Mouse (Mus musculus) adrenal gland, adult 2 months (tissue): Measurements from ENCODE around the gene Nthl1. TPM values are rescaled to one million over a fixed set of nuclear protein-coding genes. Genes with fewer than 3 reads are reported as not detected.
A peak's percentile ranks its signal among the peaks of the same experiment; 100 is the strongest.

Experiments used
- DNase-seq: peaks from one replicate; pipeline ENCODE4 v3.0.0; 2021
- long read RNA-seq: library from polyadenylated mRNA; stranded (forward); transcript quantifications from one replicate; pipeline ENCODE4 v2.0.0, GENCODE M21; 2021
- polyA plus RNA-seq: library from polyadenylated mRNA; depleted of rRNA; stranded (reverse); fragments of >200 nt; gene quantifications from 2 replicates; pipeline ENCODE4 v1.2.3, GENCODE M21; 2012; rRNA removed
- total RNA-seq, 2 experiments: library from RNA; stranded (reverse); gene quantifications; 2 replicates each; pipeline ENCODE4 v1.2.3; 2021

The Nthl1 gene
- 10 to 100 TPM in 1 of 2 experiments, 1 to 10 TPM in 1; 4.8 to 10.1 TPM for total RNA-seq
- 9.4 and 13.8 TPM in 2 replicates for polyA plus RNA-seq
- long read RNA-seq, partial matches to known transcripts, result 0 of 4 reads
- long read RNA-seq, other reads (novel, unspliced or antisense), result 0 of 4 reads

DNA sequence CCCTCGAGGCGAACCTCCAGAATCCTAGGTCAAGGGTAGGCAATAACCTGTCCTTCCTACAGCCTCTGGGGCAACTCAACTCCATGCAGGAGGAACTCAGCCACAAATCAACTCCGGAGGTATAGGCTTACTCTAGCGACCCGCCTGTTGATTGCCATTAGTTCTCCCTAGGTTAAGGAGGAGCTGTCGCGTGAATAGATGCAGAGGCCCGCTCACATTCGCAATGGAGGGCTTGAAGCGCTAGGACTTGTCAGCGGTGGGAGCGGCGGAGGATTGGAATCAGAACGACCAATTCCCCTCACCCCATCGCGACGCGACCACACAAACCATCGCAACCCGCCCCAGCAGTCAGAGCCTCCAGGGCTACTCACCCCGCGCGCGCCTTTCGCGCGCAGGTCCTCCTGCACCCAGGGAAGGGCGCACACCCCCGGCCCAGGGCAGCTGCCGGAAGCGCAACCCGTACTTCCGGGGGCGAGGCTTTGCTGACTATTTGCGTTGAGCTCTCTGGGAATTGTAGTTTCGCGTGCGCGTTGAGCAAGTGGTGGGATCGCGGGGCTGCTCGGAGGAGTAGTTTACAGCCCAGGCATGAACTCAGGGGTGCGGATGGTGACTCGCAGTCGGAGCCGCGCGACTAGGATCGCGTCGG, at the start of gene Nthl1, which contains the start of gene Tsc2:
Gene Nthl1 (plus strand): TSS at position 514 of the 646 bp plus-strand sequence.
Gene Tsc2 (minus strand): TSS at position 464 of the 646 bp plus-strand sequence.
- peak; percentile 91 for DNase-seq

DNA sequence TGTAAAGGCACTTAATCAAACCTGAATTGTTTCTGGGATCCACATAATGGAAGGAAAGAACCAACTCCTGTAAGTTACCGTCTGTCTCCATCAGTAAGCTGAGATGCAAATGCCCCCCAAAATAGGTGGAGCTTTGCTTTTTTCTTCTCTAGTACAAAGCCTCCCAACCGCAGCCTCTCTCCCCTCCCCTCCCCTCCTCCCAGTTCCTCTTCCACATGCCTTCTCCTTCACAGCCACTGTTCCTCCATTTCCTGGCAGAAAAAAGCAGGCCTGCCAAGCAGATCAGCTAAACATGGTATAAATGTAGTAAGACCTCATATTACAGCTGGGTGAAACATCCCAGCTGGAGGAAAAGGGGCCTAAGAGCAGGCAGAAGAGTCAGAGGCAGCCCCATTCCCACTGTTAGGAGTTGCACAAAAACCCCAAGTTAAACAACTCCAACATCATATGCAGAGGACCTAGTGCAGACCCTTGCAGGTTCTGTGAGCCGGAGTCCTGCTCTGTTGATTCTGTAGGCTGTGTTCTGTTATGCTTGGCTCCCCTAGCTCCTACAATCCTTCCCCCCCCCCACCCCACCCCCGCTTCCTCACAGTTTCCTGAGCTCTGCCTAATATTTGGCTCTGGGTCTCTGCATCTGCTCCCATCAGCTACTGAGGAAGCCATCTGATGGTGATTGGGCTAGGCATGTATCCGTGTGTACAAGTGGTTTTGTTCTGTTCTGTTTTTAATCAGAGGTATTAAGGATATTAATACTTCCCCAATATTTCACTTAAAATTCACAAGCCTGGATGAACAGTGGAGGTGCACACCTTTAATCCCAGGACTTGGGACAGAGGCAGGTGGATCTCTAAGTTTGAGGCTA, 48.6 kb upstream of the Nthl1 start:
- DNase-seq, result no peak

DNA sequence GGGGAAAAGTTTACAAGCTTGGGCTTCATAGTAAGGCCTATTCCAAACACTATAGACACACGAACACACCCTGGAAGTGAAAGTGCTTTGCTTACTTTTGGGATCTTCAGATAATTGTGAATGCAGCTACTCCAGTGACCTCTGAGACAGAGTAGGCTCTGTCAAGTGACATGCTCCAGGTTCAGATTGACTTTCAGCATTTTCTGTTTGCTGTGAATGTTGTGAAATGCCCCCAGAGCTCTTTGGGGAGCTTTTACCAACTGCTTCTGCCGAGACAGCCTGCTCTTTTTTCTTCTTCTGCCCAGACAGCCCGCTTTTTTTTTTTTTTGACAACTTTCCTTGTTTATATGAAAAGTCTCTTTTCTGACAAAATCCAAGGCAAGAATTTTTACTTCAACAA, 48.0 kb upstream of the Nthl1 start:
- no peak for DNase-seq

DNA sequence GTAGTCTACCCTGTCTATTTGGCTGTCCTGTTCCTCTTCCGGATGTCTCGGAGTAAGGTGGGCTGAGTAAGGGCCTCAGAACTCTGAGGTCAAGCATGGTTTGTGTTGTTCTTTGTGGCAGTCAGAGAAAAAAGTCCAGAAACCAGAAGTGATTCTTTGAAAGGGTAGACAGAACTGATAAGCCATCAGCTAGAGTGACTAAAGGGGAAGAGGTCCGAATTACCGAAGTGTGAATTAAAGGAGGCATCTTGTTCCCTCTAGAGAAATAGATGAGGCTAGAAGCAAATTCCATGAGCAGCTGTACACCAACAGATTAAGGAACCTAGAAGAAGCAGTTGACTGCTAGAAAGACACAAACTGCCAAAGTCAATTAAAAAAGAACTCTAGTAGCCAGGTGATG, 45.9 kb upstream of the Nthl1 start:
- DNase-seq, result no peak

DNA sequence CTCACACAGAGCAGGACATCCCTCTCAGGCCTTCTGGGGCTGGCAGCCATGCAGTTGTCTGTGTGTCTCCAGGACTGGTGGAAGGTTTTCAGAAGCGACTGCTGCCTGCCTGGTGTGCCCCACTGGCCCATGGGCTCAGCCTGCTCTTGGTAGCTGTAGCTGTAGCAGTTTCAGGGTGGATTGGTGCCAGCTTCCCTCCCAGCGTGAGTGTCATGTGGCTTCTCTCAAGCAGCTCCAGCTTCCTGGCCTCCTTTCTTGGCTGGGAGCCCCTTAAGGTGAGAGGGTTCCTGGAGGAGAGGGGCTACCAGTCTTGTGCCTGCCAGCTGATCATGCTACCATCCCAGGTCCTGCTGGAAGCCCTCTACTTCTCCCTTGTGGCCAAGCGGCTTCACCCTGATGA, 41.5 kb upstream of the Nthl1 start:
- DNase-seq, result no peak

DNA sequence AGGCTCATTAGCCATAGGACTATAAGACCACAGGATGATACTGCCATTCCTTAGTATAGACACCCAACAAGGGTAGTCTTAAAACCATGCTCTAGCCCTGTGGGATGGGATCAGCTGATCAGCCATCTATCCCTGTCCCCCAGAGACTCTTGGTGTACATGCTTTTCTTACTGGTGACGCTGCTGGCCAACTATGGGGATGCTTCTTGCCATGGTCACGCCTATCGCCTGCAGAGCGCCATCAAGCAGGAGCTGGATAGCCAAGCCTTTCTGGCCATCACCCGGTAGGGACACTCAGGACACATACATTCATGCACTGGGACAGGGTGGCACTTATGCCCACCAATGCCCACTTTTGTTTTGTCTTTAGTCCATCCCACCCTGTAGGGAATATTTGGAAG, 40.8 kb upstream of the Nthl1 start:
- DNase-seq, result no peak

DNA sequence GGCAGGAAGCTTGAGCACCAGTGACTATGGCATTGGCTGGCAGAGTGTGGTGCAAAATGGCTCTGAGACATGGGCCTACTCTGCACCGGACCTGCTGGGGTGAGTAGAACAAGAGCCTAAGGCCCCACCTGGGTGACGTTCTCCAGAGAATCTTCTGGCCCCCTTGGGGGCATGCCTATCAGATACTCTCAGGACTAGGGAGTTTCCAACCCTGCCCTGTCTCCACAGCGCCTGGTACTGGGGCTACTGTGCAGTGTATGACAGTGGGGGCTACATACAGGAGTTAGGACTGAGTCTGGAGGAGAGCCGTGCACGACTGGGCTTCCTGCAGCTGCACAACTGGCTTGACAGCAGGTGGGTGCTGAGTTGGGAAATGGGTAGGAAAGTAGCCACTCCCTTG, 39.2 kb upstream of the Nthl1 start:
- no peak for DNase-seq

DNA sequence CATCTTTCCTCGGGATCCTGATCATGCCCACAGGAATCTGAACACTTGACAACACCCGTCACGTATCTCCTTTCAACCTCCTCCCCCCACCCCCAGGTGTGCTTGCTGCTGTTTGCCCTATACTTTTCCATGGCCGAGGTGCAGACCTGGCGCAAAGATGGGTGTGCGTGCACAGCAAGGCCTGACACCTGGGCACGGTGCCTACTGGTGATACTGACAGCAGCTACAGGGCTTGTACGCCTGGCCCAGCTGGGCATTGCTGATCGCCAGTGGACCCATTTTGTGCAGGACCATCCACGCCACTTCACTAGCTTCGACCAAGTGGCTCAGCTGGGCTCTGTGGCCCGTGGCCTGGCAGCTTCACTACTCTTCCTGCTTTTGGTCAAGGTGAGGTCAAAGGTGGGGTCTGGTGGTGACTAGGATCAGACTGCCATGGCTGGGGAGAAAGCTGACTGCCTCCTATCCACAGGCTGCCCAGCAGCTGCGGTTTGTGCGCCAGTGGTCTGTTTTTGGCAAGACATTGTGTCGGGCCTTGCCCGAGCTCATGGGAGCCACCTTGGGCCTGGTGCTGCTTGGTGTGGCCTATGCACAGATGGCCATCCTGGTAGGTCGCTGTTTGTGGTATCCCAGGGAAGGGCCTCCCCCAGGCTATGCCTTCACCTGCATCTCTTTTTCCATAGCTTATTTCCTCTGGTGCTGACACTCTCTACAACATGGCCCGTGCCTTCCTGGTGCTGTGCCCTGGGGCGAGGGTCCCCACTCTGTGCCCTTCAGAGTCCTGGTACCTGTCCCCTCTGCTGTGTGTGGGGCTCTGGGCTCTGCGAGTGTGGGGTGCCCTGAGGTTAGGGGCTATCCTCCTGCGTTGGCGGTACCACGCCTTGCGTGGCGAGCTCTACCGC, 38.2 kb upstream of the Nthl1 start:
- no peak for DNase-seq

DNA sequence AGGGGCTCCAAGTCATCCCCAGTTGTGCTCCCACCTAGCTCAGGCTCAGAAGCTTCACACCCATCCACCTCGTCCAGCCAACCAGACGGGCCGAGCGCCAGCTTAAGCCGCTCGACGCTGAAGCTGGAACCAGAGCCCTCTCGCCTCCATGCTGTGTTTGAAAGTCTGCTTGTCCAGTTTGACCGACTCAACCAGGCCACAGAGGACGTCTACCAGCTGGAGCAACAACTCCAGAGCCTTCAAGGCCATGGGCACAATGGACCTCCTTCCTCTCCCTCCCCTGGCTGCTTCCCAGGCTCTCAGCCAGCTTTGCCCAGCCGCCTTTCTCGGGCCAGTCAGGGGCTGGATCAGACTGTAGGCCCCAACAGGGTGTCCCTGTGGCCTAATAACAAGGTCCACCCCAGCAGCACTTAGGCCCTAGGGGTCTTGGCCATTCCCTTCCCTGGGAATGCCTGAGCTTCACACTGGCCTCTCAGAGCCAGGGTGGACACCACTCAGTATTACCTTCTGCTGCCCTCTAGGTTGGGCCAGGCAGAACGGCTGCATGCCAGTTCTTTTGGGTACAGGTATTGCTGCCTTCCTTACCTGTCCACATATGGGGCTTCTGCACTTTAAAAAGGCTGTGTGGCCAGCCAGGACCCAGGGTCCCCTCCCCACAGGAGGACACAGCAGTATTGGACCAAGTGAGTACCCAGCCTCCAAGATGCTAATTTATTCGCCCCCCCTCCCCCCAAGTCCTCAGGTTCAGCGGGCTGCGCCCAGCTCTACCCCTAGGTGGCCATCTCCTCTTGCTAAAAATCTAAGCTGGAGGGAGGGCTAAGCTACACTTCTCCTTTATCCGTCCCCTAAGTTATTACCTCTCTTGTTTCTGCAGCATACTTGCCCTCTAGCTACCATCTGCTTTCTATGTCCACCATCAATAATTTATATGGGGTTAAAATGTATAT, 37.1 kb upstream of the Nthl1 start:
- peak; percentile 33 for DNase-seq

DNA sequence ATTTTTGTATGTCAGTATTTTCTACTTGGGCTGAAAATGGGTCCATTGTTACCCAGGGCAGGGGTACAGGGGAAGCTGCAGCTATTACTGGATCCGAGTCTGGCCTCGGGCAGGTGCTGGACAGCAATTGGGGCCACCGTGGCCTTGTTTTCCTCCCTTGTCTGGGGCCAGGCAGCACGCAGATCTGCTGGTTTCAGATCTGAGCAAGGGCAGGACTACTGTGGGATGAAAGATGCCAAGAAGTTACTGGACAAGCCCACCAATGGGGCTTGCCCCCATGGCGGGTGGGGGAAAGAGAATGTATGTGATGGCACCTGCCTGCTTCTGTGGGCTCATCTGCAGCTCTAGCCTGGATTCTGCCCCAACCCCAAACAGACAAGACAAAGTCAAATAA, 36.4 kb upstream of the Nthl1 start:
- DNase-seq, result no peak

DNA sequence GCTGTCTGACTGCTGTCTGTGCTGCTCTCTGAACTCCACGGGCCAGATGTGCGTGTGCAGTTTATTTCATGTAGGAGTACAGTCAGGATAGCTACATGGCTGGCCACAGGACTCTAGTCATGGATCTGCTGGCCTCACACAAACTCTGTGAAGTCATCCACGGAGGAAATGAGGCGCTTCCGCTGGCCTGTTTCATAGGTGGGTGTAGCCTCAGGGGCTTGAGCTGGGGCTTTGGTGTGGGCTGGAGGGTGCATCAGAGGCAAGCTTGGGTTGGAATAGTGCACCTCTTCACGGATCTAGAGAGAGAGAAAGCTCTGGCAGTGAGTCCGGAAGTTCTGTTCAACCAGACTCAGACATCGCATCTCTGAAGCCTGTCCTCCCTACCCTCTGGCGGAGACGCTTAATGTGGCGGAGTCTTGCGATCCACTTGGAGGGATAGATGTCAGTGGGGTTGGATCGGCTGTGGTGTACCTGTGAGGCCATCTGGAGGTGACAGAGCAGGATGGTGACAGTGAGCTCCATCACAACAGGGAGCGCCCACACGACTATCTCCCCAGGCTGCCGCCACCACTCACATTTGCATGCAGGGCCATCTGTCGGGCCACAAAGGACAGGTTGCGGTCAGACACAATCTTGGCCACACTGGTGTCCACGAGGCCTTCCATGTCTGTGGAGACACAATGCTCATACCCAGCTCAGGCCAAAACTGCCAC, 35.9 kb upstream of the Nthl1 start:
- DNase-seq, result no peak

DNA sequence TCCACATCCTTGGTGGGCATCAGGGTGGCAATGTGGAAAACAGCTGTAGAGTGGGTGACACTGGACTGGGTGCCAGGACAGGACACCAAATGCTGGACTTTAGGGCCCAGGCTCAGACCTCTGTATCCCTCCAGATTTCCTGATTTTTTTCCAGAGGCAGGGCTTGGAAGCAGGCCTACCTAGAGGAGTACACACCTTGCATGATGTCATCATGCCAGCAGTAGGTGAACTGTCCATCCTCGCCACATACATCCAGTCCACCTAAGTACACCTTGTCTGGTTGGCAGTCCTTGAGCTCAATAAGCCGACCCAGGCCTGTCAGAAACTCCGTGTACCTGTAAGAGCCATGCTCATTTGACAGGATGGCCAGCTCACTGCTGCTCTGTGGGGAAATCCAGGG, 34.5 kb upstream of the Nthl1 start:
- DNase-seq, result no peak

DNA sequence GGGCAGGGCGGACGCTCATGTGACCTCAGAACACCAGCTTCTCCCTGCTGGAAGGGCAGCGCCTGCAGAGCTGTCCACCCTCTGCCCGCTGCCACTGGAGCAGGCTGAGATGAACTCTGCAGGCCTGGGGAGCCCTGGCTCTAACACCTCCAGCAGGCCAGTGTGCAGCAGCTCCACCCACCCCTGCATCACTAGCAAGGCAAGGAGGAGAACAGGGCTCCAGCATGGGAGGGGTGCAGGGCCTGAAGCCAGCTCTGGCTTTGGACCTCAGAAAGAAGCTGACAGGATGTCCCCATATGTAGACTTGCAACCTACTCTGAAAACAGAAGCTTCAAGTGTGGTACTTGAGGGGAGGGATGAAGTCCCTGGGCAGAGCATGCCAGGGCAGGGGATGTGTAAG, 32.0 kb upstream of the Nthl1 start:
- DNase-seq, result no peak

DNA sequence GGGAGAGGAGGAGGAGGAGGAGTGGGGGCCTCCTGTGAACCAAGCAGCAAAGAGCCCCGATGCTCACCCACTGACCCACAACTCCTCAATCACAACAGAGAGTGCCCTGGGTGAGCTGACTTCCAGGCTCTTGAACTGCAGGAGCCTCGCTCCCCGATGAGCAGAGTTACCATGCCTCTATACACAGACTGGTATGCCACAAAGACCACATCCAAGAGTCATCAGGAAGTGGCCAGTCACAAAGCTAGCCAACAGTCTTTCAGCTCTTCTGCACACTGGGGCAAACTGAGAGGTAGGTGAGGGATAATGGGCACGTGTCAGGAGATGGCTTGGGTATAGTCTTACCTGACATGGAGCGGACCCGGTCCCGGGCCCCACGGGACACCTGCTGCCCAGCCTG, 28.5 kb upstream of the Nthl1 start:
- no peak for DNase-seq

DNA sequence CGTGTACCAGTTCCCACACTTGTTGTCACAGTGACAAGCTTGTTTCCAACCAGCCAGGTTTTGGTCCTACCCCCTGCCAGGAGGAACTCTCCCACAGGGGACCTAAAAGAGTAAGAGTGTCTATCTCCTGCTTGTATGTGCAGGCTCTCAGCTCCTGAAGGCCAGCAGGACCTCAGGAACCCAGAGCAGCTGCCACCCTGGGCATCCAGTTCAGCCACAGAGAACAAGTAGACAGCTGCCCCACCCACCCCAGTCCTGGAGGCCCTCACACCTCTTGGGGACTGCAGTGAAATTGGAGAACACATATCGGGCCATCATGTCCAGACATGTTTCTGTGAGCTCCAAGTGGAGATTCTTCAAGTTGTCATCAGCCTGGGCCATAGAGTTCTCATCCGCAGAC, 27.9 kb upstream of the Nthl1 start:
- DNase-seq, result no peak

DNA sequence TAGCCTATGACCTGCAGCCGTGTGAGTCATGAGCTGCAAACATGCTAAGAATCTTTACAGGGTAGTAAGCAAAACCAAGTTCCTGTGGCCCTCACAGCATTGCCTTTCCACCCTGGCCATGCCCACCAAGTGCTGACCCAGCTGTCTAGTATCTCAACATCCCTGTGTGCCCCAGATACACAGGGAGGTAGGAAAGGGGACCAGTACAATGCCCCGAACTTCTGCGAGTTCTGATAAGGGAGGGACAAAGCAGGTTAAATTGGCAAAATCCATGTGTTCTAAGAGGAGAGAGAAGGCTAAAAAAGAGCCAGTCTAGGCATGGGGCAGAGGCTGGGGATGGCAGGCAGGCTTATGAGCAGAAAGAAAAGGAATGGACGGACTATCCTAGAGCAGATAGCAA, 24.1 kb upstream of the Nthl1 start:
- DNase-seq, result no peak

DNA sequence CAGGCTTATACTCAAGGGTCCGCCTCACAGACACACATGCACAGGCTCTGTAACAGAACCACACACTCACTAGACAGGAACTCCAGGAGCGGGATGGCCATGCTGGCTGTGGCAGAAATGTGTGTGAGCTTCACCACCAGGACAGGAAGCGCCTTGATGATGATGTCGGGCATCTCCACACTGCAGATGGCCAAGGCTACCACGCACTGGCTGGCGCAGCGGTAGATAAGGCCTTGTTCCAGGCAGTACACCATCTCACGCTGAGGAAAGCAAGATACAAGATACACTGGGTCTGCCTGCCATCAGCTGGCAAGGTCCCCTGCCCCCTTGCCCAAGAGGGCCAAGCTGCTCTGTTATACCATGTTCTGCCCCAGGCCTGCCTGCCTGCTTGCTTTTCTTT, 23.6 kb upstream of the Nthl1 start:
- no peak for DNase-seq

DNA sequence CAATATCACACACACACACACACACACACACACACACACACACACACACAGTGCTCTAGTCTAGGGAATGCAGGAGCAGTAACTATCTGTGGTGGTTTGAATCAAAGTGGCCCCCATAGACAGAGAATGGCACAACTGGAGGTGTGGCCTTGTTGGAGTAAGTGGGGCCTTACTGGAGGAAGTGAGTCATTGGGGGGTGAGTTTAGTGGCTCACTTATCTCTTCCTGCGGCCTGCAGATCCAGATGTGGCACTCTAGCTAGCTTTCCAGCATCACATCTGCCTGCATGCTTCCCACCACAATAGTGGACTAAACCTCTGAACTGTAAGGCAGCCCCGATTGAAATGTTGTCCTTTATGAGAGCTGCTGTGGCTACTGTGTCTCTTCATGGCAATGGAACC, 21.8 kb upstream of the Nthl1 start:
- no peak for DNase-seq

DNA sequence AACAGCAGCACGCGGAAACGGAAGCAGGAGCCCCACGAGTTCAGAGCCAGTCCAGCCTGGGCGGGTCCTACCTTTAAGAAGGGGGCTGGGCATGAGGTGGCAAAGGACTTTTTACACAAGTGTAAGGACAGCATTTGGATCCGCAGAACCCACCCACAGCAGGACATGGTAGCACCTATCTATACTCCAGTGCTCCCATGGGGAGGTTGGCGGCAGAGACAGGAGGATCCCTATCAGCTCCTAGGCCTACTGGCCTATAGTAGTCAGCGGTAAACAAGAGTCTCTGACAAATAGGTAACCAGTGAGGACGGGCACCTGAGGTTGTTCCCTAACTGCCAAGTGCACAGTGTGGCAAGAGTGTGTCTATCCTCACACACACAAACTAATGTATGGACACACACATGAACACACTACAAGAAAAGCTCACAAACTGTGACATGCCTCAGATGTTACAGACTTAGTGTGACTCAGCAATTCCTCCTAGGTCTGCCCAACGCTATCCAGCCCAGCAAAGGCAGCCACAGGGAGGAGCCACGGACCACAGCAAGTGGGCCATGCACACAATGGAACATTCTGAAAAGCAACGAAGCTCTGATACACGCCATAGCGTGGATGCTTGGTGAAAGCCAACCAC, 14.8 kb upstream of the Nthl1 start:
- no peak for DNase-seq

DNA sequence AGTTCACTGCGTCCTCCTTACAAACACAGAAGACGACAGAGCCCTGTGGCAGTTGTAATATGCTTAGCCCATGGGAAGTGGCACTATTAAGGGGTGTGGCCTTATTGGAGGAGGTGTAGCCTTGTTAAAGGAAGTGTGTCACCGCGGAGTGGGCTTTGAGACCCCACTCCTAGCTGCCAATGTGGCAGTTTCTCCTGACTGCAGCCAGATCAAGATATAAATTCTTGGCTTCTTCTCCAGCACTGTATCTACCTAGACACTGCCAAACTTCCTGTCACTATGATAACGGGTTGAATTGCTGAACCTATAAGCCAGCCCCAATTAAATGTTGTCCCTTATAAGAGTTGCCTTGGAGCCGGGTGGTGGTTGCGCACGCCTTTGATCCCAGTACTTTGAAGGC, 7.0 kb upstream of the Nthl1 start:
- DNase-seq, result no peak
